Mouse (Mus musculus) ES-E14 (cell line): ENCODE results near the gene Spred2. TPM values are rescaled to one million over a fixed set of nuclear protein-coding genes. Genes with fewer than 3 reads are reported as not detected.

Source experiments
- DNase-seq: peaks from one replicate; pipeline ENCODE4 v3.0.0-alpha.2; 2013; ENCODE audit warnings: low read depth, low spot score
- H3K27ac ChIP-seq: 2 replicates; pipeline ENCODE4 v1.5.1; 2012; ENCODE audit warnings: low read depth, mild to moderate bottlenecking, low read length, moderate library complexity, mixed read lengths; ENCODE audit not compliant: poor library complexity, insufficient read depth, severe bottlenecking
- H3K36me3 ChIP-seq: 2 replicates; pipeline ENCODE4 v1.6.1; 2012; ENCODE audit warnings: mild to moderate bottlenecking, low read length, moderate library complexity, mixed read lengths; ENCODE audit not compliant: control insufficient read depth, poor library complexity, insufficient read depth, severe bottlenecking
- H3K4me1 ChIP-seq, 2 experiments: fragments of 150-350 bp in 1 of 2; sonication (generic) in 1 of 2; 2 replicates each; pipeline ENCODE4 v1.6.1; 2012; ENCODE audit warnings: low read length in 2 of 2, mild to moderate bottlenecking in 1 of 2, mixed read lengths in 1 of 2; ENCODE audit not compliant: control insufficient read depth in 2 of 2, insufficient read depth in 2 of 2, poor library complexity in 1 of 2
- H3K4me3 ChIP-seq, 2 experiments: fragments of 150-350 bp in 1 of 2; sonication (generic) in 1 of 2; 2 replicates each; pipeline ENCODE4 v1.5.1; 2012; ENCODE audit warnings: low read length in 2 of 2, low read depth in 1 of 2, mild to moderate bottlenecking in 1 of 2, mixed read lengths in 1 of 2; ENCODE audit not compliant: insufficient read depth in 1 of 2, poor library complexity in 1 of 2, severe bottlenecking in 1 of 2
- H3K9ac ChIP-seq: 2 replicates; pipeline ENCODE4 v1.6.1; 2012; ENCODE audit warnings: low read depth, mild to moderate bottlenecking, low read length, mixed read lengths; ENCODE audit not compliant: poor library complexity, insufficient read depth, severe bottlenecking
- H3K9me3 ChIP-seq: fragments of 150-350 bp; sonication (generic); 2 replicates; pipeline ENCODE4 v1.6.1; 2012; ENCODE audit warnings: low read depth, mild to moderate bottlenecking, low read length; ENCODE audit not compliant: control insufficient read depth, insufficient read depth
- CHD2 ChIP-seq: IDR thresholded peaks from 2 replicates; pipeline ENCODE4 v1.6.1; 2014; ENCODE audit warnings: mild to moderate bottlenecking, low read depth, low read length, inconsistent platforms
- HCFC1 ChIP-seq: IDR thresholded peaks from 2 replicates; pipeline ENCODE4 v1.6.1; 2012; ENCODE audit warnings: low read length, inconsistent platforms, borderline replicate concordance; ENCODE audit not compliant: insufficient read depth
- MAFK ChIP-seq: IDR thresholded peaks from 2 replicates; pipeline ENCODE4 v1.6.1; 2014; ENCODE audit warnings: mild to moderate bottlenecking, low read depth, low read length, inconsistent platforms; ENCODE audit not compliant: insufficient read depth
- ZC3H11A ChIP-seq: IDR thresholded peaks from 2 replicates; pipeline ENCODE4 v1.6.1; 2012; ENCODE audit warnings: low read depth, mild to moderate bottlenecking, inconsistent platforms, low read length, borderline replicate concordance
- ZNF384 ChIP-seq: IDR thresholded peaks from 2 replicates; pipeline ENCODE4 v1.6.1; 2012; ENCODE audit warnings: low read depth, low read length, inconsistent platforms
- in situ Hi-C, 2 experiments: fragments of 600-800 bp; cut with MboI; formaldehyde crosslinking; loops; one replicate each; pipeline ENCODE4 v1.15.1; 2025; ENCODE audit warnings: low sequenced_read_pairs in 2 of 2, inconsistent platforms in 1 of 2; ENCODE audit not compliant: unreplicated experiment in 2 of 2
- total RNA-seq: library from RNA; depleted of rRNA; stranded (reverse); fragments of 300-350 nt; gene quantifications from 2 replicates; pipeline ENCODE4 v1.2.3, GENCODE M21; 2012

Spred2 gene
- total RNA-seq, 1 experiment = 19.4 TPM

DNA sequence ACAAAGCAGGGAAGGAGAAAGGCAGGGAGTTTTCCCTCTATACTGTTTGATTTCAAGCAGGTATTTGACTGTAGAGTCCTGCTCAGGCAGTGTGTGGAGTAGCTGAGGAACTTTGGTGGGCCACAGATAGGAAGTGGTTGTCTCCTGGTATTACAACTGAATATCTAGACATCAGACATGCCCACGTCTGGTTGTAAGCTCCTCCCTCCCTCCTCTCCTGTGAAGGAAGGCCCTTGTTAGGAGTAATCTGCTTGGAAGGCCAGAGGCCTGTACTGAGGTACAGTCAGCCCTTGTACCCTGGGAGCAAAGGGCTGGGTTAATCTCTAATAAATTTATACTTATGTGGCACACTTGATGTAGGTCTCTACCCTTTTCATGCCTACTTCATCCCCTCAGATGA, 69.6 kb downstream of the Spred2 start:
- no peak overlapping the region for H3K4me3 ChIP-seq
- H3K27ac ChIP-seq = no peak overlapping the region
- H3K4me1 ChIP-seq = peaks cover 9 to 28% of the 10 kb centered on the region in 2 experiments
- no peak for DNase-seq
- H3K9me3 ChIP-seq = no peaks in the 10 kb centered on the region
- TF ChIP-seq ZC3H11A (no peak), MAFK (no peak), ZNF384 (no peak), CHD2 (no peak), HCFC1 (no peak)
- in situ Hi-C loops = no loop called here
- peaks cover 19% of the 10 kb centered on the region for H3K36me3 ChIP-seq
- no peak overlapping the region for H3K9ac ChIP-seq

DNA sequence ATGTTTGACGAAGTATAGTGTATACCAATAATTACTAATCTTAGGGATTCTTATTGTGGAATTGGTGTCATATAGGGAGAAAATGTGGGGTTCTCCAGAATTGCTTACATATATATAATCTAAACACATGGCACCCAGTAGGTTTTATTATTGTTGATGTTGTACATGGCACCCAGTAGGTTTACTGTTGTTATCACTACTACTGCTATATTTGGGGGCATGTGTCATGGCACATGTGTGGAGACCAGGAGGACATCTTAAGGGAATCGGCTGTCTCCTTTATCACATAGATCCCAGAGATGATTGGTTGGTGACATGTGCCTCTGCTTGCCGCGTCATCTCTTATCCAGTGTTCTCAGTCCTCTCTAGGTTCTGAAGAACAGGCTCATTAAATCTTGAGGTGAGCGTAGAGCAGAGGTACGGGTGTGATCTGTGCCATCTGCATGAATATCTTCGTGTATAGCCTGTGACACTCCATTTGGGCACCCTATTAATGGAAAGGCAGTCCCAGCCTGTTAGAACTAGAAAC, 70.2 kb downstream of the Spred2 start:
- H3K9me3 ChIP-seq = no peaks in the 10 kb centered on the region
- H3K4me3 ChIP-seq = no peak overlapping the region
- peaks cover 22% of the 10 kb centered on the region for H3K36me3 ChIP-seq
- no peak overlapping the region for H3K9ac ChIP-seq
- TF ChIP-seq HCFC1 (no peak), ZC3H11A (no peak), MAFK (no peak), ZNF384 (no peak), CHD2 (no peak)
- in situ Hi-C loops = no loop called here
- DNase-seq = no peak
- no peak overlapping the region for H3K27ac ChIP-seq
- peaks cover 7 to 23% of the 10 kb centered on the region in 2 experiments; a peak in 3 of 4 replicates for H3K4me1 ChIP-seq

DNA sequence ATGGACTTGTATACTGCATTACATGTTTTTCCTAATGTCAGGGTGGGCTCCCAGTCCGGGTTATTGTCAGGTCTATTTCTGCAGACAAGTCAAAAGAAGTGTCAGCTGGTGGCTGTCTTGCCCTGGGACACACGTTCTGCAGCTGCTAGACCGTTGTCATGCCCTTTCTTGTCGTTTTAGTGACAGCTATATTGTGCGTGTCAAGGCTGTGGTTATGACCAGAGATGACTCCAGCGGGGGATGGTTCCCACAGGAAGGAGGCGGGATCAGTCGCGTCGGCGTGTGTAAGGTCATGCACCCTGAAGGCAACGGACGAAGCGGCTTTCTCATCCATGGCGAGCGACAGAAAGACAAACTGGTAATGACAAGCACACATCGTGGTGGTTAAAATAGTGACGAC, 73.8 kb downstream of the Spred2 start:
- in situ Hi-C loops = no loop called here
- no peak overlapping the region for H3K4me3 ChIP-seq
- H3K27ac ChIP-seq = no peak overlapping the region
- no peaks in the 10 kb centered on the region for H3K9me3 ChIP-seq
- H3K9ac ChIP-seq = no peak overlapping the region
- peaks cover 28% of the 10 kb centered on the region for H3K36me3 ChIP-seq
- peaks cover 5 to 12% of the 10 kb centered on the region in 2 experiments; a peak in 3 of 4 replicates for H3K4me1 ChIP-seq
- DNase-seq = no peak
- TF ChIP-seq ZNF384 = no peak
- no peak for TF ChIP-seq ZC3H11A
- TF ChIP-seq MAFK = no peak
- no peak for TF ChIP-seq HCFC1
- no peak for TF ChIP-seq CHD2

DNA sequence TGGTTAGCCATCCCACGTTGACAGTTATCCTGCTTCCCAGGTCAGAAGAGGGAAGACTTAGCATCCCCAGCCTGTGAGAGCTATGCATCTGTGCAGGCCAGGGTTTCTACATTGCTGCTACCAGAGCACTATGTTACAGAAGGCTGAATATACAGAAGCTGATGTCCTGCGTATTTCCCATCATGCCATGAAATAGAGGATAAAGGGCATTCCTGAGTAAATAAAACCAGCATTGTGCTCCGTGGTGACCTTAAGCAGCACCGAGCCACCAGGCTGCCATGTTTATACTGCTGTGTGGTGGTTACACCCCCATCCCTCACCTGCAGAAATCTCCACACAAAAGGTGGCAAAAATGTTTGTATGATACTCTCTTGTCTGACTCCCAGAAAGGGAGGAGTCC, 78.7 kb downstream of the Spred2 start:
- in situ Hi-C loops = no loop called here
- no peaks in the 10 kb centered on the region for H3K4me1 ChIP-seq
- peaks cover 43% of the 10 kb centered on the region for H3K36me3 ChIP-seq
- no peak overlapping the region for H3K27ac ChIP-seq
- H3K4me3 ChIP-seq = no peak overlapping the region
- H3K9me3 ChIP-seq = no peaks in the 10 kb centered on the region; the same call in 1 of the 2 replicates
- no peak for DNase-seq
- no peak for TF ChIP-seq ZC3H11A
- no peak for TF ChIP-seq HCFC1
- no peak for TF ChIP-seq MAFK
- TF ChIP-seq CHD2 = no peak
- TF ChIP-seq ZNF384 = no peak
- H3K9ac ChIP-seq = no peak overlapping the region

DNA sequence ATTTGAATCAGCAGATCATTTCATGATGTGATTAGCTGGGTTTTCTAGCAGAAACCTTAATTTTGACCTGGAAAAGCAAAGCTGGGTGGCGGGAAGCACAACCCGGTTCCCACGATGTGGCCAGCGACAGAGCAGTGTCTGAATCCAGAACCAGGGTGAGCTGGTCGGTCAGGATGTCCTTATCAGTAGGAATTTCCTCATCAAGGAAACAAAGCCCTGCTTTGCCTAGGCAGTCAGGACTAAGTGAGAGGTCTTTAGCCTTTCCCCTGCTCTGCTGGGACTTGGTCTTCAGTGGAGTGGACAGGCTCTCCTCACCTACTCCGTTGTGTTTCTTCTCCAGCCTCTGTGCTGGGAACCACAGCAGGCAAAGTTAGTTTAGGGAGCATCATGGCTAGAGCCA, 83.5 kb downstream of the Spred2 start:
- TF ChIP-seq HCFC1 (no peak), ZNF384 (no peak), ZC3H11A (no peak), CHD2 (no peak), MAFK (no peak)
- H3K27ac ChIP-seq = no peak overlapping the region
- H3K9ac ChIP-seq = no peak overlapping the region
- no peaks in the 10 kb centered on the region; the same call in 1 of the 2 replicates for H3K9me3 ChIP-seq
- H3K4me1 ChIP-seq = no peaks in the 10 kb centered on the region; a peak in 1 of 4 replicates
- no peak for DNase-seq
- H3K4me3 ChIP-seq = no peak overlapping the region
- peaks cover 50% of the 10 kb centered on the region for H3K36me3 ChIP-seq
- in situ Hi-C loops = no loop called here
